Mouse (Mus musculus) fat pad, adult 2 months (tissue): Measurements from ENCODE around the gene Slc39a11.

ENCODE experiments used
- DNase-seq: peaks from one replicate; pipeline ENCODE4 v3.0.0-alpha.2; 2011; ENCODE audit warnings: low read depth, low spot score; ENCODE audit errors: extremely low read depth

Gene Slc39a11

DNA sequence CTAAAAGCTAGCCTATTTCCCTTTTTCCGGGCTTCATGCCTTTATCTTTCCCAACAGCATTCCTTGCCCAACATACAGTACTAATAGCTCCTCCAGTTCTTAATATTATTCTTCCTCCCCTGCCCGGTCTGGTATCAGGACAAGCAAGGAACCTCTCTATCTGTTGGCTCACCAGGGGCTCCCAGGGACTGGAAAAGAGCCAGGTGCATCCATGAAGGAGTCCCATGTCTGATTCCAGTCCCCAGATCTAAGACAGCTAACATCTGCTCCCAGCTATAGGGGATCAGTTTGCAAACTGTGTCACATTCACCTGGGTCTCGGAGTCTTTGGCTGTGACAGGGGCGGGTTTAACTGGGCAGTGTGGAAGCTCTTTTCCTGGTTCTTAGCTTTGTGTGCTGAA lies 388.5 kb downstream of the Slc39a11 start:
- no peak for DNase-seq

GRCm38 (mm10) chr11:113259712-113260382 lies 390.0 kb downstream of the Slc39a11 start:
- no peak for DNase-seq

GRCm38 (mm10) chr11:113258016-113258415 lies 391.9 kb downstream of the Slc39a11 start:
- no peak for DNase-seq

DNA sequence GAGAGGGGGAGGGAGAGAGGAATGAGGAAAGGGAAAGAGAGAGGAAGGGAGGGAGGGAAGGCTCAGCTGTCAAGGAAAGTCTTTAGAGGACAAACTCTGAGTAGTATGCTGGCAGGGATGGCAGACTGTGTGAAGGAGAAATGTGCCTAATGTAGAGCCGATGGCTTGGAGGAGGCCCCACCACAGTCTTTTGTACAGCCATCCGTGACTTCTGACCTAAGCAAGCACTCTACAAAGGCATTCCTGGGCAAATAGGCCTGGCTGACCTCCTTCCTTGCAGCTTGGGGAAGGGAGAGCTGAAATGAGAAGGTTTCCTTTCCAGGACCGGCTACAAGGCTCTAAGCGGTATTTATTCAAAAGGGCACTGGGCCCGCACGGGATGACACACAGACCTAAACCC lies 395.2 kb downstream of the Slc39a11 start:
- DNase-seq: no peak

GRCm38 (mm10) chr11:113253169-113253568 lies 396.7 kb downstream of the Slc39a11 start:
- no peak for DNase-seq

DNA sequence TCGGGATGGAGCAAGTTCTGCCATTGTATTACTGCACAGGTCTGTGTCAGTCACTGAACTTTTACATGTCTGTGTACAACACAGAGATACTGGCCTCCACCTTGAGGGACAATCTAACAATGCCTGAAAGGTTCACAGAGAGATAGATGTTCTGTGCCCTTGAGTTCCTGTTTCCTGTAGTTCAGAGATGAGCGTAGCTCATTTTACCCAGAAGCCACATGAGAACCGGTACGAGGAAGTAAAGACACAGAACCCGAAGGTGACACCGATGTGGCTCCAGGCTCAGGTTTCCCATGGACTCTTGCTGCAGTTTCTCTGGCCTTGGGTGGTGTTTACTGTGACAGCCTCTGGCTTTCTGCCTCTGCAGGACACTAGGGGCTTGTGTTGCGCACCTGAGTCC lies 398.7 kb downstream of the Slc39a11 start:
- DNase-seq: no peak

DNA sequence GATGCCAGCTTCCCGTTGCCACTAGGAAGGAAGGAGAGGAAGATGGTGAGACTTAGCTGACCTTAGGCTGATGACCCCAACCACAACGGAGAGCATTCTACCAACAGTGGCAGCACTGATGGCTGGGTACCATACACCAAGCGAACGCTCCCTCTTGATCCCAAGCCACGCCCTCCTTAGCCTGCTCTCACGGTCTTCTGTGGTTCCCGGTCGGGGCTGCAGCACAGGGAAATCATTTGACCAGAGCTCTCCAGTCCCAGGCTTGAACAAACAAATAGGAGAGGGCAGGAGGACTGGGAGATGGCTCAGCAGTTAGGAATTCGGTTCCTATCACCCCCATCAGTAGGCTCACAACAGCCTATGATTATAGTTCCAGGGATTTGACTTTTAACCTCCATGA lies 403.4 kb downstream of the Slc39a11 start:
- DNase-seq: no peak

GRCm38 (mm10) chr11:113245666-113246065 lies 404.2 kb downstream of the Slc39a11 start:
- no peak for DNase-seq

- DNase-seq: no peak
Measured at GRCm38 (mm10) chr11:113234432-113234831, 415.4 kb downstream of the Slc39a11 start.

DNA sequence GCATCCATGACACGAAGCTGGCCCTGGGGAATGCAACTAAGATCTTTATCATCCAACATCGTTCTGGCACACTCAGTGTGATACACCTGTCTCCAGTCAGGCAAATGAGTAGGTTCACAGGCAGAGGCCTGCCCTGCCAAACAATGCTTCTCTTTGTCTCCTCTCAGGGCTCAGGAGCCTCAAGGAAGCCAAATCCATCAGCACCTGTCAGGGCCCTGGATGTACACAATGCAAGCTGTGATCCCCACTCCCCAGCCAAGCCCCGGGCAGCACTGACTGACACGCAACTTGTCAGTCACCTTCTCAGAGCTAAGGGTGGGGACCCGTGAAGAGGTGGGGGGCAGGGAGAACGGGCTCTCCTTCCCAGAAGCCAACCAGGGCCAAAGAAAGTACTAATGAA lies 417.8 kb downstream of the Slc39a11 start:
- no peak for DNase-seq

GRCm38 (mm10) chr11:113230410-113231132 lies 419.3 kb downstream of the Slc39a11 start:
- no peak for DNase-seq

DNA sequence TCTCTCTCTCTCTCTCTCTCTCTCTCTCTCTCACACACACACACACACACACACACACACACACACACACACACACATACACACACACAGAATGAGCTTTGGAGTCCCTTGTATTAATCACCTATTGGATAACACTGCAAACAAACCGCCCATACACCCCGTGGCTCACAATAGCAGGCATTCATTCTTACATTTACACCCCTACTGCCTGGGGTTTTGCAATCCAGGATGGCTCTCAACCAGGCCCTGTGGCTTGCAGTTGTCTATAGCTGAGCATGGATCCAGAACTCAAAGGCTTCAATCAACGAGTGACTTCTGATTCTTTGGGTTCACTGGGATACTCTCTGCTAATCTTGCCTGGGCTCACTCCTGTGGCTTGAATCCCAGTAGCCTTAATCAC lies 424.1 kb downstream of the Slc39a11 start:
- peak; percentile 87 for DNase-seq

DNA sequence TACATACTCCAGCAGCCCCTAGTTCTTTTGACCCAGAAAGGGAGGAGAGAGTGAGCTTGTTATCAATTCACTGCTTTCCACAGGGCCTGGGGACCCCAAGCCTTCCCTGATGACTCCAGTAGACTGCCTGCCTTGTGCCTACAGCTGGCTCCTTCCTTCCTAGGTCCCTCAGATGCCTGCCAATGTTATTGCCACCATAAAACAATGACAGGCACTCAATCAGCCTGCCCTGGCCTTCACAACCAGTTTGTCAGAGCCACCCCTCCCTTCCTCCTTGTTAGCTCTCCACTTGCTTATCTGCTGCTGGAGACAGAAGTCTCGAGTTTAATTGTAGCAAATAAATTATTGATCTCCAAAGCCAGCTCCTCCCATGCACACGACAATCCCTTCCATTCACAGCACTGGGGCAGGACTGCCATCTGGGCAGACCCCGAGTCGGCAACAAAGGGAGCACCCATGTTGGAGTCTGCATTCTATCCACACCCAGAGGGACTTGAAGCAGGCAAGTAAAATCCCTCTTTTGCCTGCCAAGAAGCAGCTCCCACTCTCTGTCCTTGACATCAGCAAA lies 426.0 kb downstream of the Slc39a11 start:
- DNase-seq: no peak

GRCm38 (mm10) chr11:113221267-113222195 lies 428.3 kb downstream of the Slc39a11 start:
- DNase-seq: no peak

GRCm38 (mm10) chr11:113220649-113221048 lies 429.2 kb downstream of the Slc39a11 start:
- DNase-seq: no peak

- no peak for DNase-seq
Measured at GRCm38 (mm10) chr11:113214741-113215140, 435.1 kb downstream of the Slc39a11 start.

DNA sequence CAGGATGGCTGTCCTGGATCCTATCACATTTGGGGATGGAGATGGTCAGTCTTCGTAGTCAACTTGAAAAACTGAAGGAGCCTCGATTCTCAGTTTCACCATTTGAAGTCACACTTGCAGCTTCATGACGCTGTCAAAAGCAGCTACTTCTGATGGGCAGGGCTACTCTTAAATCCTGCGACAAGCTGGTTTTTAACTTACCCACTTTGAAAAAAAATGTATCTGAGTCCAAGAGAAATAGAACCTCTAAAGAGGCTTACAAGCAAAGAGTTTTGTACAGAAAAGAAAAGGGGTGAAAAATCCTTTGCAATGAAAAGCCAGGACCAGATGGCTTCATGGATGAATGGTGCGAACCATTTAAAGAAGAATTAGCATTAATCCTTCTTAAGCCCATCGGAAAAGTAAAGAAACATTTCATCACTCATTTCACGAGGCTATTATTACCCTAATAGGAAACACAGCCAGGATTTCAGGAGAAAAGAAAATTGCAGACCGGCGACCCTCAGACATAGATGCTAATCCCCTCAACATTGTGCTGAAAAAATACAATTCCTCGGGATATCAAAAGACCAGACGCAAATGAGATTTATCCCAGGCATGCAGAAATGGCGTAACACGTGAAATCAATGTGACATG lies 437.4 kb downstream of the Slc39a11 start:
- DNase-seq: no peak

GRCm38 (mm10) chr11:113209220-113209878 lies 440.5 kb downstream of the Slc39a11 start:
- DNase-seq: peak; percentile 58

GRCm38 (mm10) chr11:113208521-113209072 lies 441.3 kb downstream of the Slc39a11 start:
- DNase-seq: peak; percentile 59

- DNase-seq: no peak
Measured at GRCm38 (mm10) chr11:113207966-113208365, 441.9 kb downstream of the Slc39a11 start.
